Comparison of ENCODE assay signal across 15 mouse cellular contexts in the genomic region with DNA sequence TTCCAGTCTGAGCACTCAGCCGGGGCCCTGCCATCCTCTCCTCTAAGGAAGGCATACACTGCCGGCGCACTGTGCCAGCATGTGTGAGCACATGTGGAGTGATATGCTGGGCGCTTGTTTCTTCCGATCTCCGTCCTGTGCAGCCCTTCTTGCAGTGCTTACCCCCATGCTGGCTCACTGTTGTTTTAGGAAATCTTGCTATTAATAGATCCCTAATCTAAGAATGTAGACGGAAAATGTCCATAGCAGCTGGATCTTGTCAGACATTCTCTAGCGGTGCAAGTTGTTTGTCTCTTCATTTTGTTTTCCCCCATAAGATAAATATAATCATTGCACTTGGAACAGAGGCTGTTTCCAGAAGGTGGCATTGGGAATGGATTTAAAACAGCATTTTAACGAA.
DNase-seq lines count a peak whose midpoint lies in the region; ATAC-seq and TF ChIP-seq lines count a peak whose summit lies in the region.
"Had no signal": no experiment of that assay in that cellular context is flagged by ENCODE, and none has a peak within 500 bp of the region (broad histone marks: within the 10 kb centered on the region; RNA-seq: fewer than 3 reads in every experiment).

No protein-coding gene starts in this region.

- peaks cover 41% of the 10 kb centered on the region for H3K4me1 ChIP-seq in heart, embryonic 11.5 days (ENCODE audit: control insufficient read depth, insufficient read depth, low read length)
- peaks cover 16% of the 10 kb centered on the region; the same call in 1 of the 2 replicates for H3K4me1 ChIP-seq in lung, embryonic 14.5 days (ENCODE audit: insufficient read depth)
- H3K4me1 ChIP-seq in heart, postnatal 0 days (ENCODE audit: control insufficient read depth, insufficient read depth), result peaks cover 28% of the 10 kb centered on the region
- peaks cover 28% of the 10 kb centered on the region for H3K4me1 ChIP-seq in stomach, embryonic 14.5 days (ENCODE audit: control insufficient read depth, insufficient read depth, low read length)

- no peak for ATAC-seq in heart, embryonic 11.5 days (replicated peaks; ENCODE audit: insufficient number of reproducible peaks, low FRiP score, low TSS enrichment)
- peak; percentile 61 for ATAC-seq in lung, embryonic 14.5 days (ENCODE audit: insufficient read depth)
- 0 out of 2 replicates have a peak, but pooled peaks have one; percentile 13 for ATAC-seq in heart, postnatal 0 days (ENCODE audit: insufficient read depth, low read depth)
- no peak for ATAC-seq in stomach, embryonic 14.5 days (ENCODE audit: insufficient number of reproducible peaks, insufficient read depth, low FRiP score, low read depth)
- ATAC-seq: midbrain, embryonic 15.5 days had no signal

- no peak for DNase-seq in heart, adult 9 months (ENCODE audit: low spot score in 2 of 2)
- peak; percentile 88 for DNase-seq in lung, embryonic 14.5 days
- DNase-seq in lung, postnatal 14 days, result no peak
- no peak for DNase-seq in heart, postnatal 0 days (ENCODE audit: low spot score)
- DNase-seq in layer of hippocampus, postnatal 36 days, result no peak
- DNase-seq in embryo, embryonic 10.5 days (ENCODE audit: low spot score), result no peak
- DNase-seq: cerebellum, adult 11 months; cerebellum, postnatal 25 days; gastrocnemius, postnatal 36 days had no signal

- H3K9me3 ChIP-seq in heart, embryonic 11.5 days (replicated peaks; ENCODE audit: control insufficient read depth, low read length), result 0 out of 2 replicates have a peak, but pooled peaks cover 2% of the 10 kb centered on the region
- peaks cover 7% of the 10 kb centered on the region; the same call in 1 of the 2 replicates for H3K9me3 ChIP-seq in lung, embryonic 14.5 days (ENCODE audit: low read depth, low read length)
- no peaks in the 10 kb centered on the region for H3K9me3 ChIP-seq in heart, postnatal 0 days (replicated peaks; ENCODE audit: control insufficient read depth, low read length)
- no peaks in the 10 kb centered on the region for H3K9me3 ChIP-seq in stomach, embryonic 14.5 days (ENCODE audit: control insufficient read depth, low read depth, low read length)
- H3K9me3 ChIP-seq: hindbrain, embryonic 13.5 days; liver, embryonic 15.5 days; midbrain, embryonic 15.5 days had no signal

- no peaks in the 10 kb centered on the region for H3K36me3 ChIP-seq in heart, embryonic 11.5 days (ENCODE audit: control insufficient read depth, insufficient read depth, low read length)
- H3K36me3 ChIP-seq in lung, embryonic 14.5 days (ENCODE audit: insufficient read depth), result no peaks in the 10 kb centered on the region
- no peaks in the 10 kb centered on the region for H3K36me3 ChIP-seq in heart, postnatal 0 days (replicated peaks; ENCODE audit: control insufficient read depth, insufficient read depth, low read length)
- no peaks in the 10 kb centered on the region for H3K36me3 ChIP-seq in stomach, embryonic 14.5 days (ENCODE audit: control insufficient read depth, insufficient read depth, low read length)
- H3K36me3 ChIP-seq: hindbrain, embryonic 13.5 days; limb, embryonic 13.5 days; liver, embryonic 15.5 days; midbrain, embryonic 15.5 days had no signal

- no peak for TF ChIP-seq EP300 in heart, postnatal 0 days (IDR thresholded peaks at IDR 0.05; ENCODE audit: low read depth)

- H3K27me3 ChIP-seq in heart, embryonic 11.5 days (ENCODE audit: control insufficient read depth, insufficient read depth, low read length), result no peaks in the 10 kb centered on the region
- H3K27me3 ChIP-seq in lung, embryonic 14.5 days (ENCODE audit: insufficient read depth, low read length), result no peaks in the 10 kb centered on the region
- H3K27me3 ChIP-seq in heart, postnatal 0 days (ENCODE audit: control insufficient read depth, insufficient read depth, low read length), result no peaks in the 10 kb centered on the region
- no peaks in the 10 kb centered on the region for H3K27me3 ChIP-seq in stomach, embryonic 14.5 days (ENCODE audit: control insufficient read depth, insufficient read depth, low read length)
- H3K27me3 ChIP-seq: hindbrain, embryonic 13.5 days; limb, embryonic 13.5 days; liver, embryonic 15.5 days; midbrain, embryonic 15.5 days had no signal

- 32% methylated on average over 9 of the region's 9 CpGs for WGBS in heart, embryonic 11.5 days (ENCODE audit: insufficient replicate concordance)
- WGBS in lung, embryonic 14.5 days, result 31% methylated on average over 9 of the region's 9 CpGs
- WGBS in heart, postnatal 0 days, result 9% methylated on average over 9 of the region's 9 CpGs
- 42% methylated on average over 9 of the region's 9 CpGs for WGBS in stomach, embryonic 14.5 days

- no peak for TF ChIP-seq CTCF in lung, embryonic 14.5 days (IDR thresholded peaks at IDR 0.05; ENCODE audit: low read depth)
- TF ChIP-seq CTCF in heart, postnatal 0 days (IDR thresholded peaks at IDR 0.05; ENCODE audit: low read depth), result no peak

- H3K4me2 ChIP-seq in heart, embryonic 11.5 days, result peak overlapping the region; percentile 44
- H3K4me2 ChIP-seq in lung, embryonic 14.5 days, result peak overlapping the region; percentile 47
- H3K4me2 ChIP-seq in heart, postnatal 0 days (ENCODE audit: low read depth, low read length), result peak overlapping the region; percentile 40
- H3K4me2 ChIP-seq in stomach, embryonic 14.5 days (replicated peaks; ENCODE audit: low read depth, low read length), result peak overlapping the region; percentile 18; the same call in 1 of the 2 replicates
- H3K4me2 ChIP-seq: hindbrain, embryonic 13.5 days; limb, embryonic 13.5 days; liver, embryonic 15.5 days; midbrain, embryonic 15.5 days had no signal

- H3K9ac ChIP-seq in heart, embryonic 11.5 days (ENCODE audit: low read depth, low read length), result peak overlapping the region; percentile 49; the same call in 1 of the 2 replicates
- no peak overlapping the region for H3K9ac ChIP-seq in lung, embryonic 14.5 days
- no peak overlapping the region for H3K9ac ChIP-seq in heart, postnatal 0 days (replicated peaks; ENCODE audit: low read depth, low read length)
- no peak overlapping the region for H3K9ac ChIP-seq in stomach, embryonic 14.5 days (replicated peaks; ENCODE audit: low read depth, low read length)
- H3K9ac ChIP-seq: hindbrain, embryonic 13.5 days; limb, embryonic 13.5 days; liver, embryonic 15.5 days; midbrain, embryonic 15.5 days had no signal

- H3K4me3 ChIP-seq in heart, embryonic 11.5 days (ENCODE audit: low read depth, low read length), result 0 out of 2 replicates have a peak overlapping the region, but pooled peaks have one; percentile 10
- H3K4me3 ChIP-seq in lung, embryonic 14.5 days (ENCODE audit: low read depth, low read length), result no peak overlapping the region
- no peak overlapping the region for H3K4me3 ChIP-seq in heart, postnatal 0 days (ENCODE audit: low read depth, low read length)
- no peak overlapping the region for H3K4me3 ChIP-seq in stomach, embryonic 14.5 days (ENCODE audit: low read depth, low read length)
- H3K4me3 ChIP-seq: hindbrain, embryonic 13.5 days; limb, embryonic 13.5 days; liver, embryonic 15.5 days; midbrain, embryonic 15.5 days had no signal

- H3K27ac ChIP-seq in heart, embryonic 11.5 days (ENCODE audit: low read depth, low read length), result 0 out of 2 replicates have a peak overlapping the region, but pooled peaks have one; percentile 22
- H3K27ac ChIP-seq in lung, embryonic 14.5 days (ENCODE audit: low read depth), result peak overlapping the region; percentile 64; the same call in 1 of the 2 replicates
- H3K27ac ChIP-seq in heart, postnatal 0 days (ENCODE audit: low read depth), result peak overlapping the region; percentile 65
- peak overlapping the region; percentile 48; the same call in 1 of the 2 replicates for H3K27ac ChIP-seq in stomach, embryonic 14.5 days (ENCODE audit: low read length)
- H3K27ac ChIP-seq: hindbrain, embryonic 13.5 days; limb, embryonic 13.5 days; liver, embryonic 15.5 days; midbrain, embryonic 15.5 days had no signal

Comparison
In these comparisons a context has a peak if more than half of its experiments do, and no peak if none do; other contexts are left out.
1. ATAC-seq: peak in lung, embryonic 14.5 days (single experiment) and heart, postnatal 0 days (single experiment); none in heart, embryonic 11.5 days (single experiment) and stomach, embryonic 14.5 days (single experiment).
2. Peak in every context shown above with its lines, with median percentiles within 50 percentile points of each other: H3K27ac ChIP-seq and H3K4me2 ChIP-seq.